Mouse (Mus musculus): ENCODE measurements around the gene Ech1.

Ech1 gene

DNA sequence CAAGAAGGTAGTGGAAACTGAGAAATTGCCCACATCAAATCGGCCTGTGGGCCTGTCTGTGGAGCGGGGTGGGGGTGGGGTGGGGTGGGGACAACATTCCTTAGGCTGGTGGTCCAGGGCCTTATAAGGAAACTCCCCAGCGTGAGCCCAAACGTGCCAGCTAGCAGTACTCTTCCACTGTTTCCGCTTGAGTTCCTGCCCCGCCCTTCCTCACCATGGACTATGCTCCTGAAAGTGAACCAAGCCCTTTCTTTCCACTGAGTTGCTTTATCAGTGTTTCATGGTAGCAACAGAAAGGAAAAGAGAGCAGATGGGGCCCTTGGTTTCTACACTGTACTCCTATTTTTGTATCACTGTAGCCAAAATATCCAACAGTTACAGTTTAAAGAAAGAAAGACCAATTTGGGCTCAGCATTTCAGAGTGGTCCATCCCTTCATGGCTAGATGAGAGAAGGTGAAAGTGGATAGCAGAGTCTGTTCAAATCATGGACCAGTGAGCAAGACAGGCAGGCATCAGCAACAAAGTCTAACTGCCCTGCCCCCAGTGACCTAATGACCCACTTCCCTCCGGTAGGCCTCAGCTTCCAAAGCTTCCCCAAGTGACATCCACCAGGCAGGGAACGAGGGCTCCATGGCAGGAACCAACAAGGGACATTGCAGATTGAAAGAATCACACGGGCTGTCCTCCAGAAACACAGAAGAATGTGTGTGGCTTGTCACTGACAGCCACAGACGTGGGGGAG is 22.0 kb upstream of the Ech1 start:
- DNase-seq (ENCODE audit: low read depth, low spot score), result peak; percentile 79

GRCm38 (mm10) chr7:28803756-28804155 is 21.3 kb upstream of the Ech1 start:
- no peak for DNase-seq (ENCODE audit: low read depth, low spot score)

- DNase-seq (ENCODE audit: low read depth, low spot score), result no peak
These were observed 18.1 kb upstream of the Ech1 start for GRCm38 (mm10) chr7:28806869-28807268.

DNA sequence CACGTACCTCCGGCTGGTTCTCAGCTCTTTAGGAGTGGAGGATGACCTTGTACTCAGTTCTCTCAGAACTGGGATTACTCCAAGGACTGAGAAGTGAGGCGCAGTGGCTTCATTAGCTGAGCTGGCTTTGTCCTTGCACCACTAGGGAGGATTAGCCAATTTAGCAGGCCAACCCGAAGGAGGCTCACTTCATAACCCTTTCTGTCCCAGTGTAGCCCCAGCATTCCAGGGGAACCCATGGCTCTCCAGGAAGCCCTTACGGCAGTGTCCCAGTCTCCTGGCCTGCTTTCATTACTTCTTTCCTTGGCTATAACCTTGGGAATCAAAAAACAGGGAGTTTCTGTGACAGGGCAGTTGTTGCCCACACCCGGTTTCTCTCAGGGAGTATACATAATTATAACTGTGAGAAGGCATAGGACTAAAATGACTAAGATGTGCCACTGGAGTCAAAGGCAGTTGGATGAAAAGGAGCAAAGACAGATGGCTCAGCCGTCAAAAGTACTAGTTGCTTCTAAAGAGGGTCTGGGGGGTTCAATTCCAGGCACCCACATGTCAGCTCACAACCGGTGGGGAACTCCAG is 17.3 kb upstream of the Ech1 start:
- DNase-seq (ENCODE audit: low read depth, low spot score), result no peak

GRCm38 (mm10) chr7:28808221-28808941 is 16.6 kb upstream of the Ech1 start, which contains the start of gene Hnrnpl:
Gene Hnrnpl, plus strand, starts transcription at chr7:28808541.
- DNase-seq (ENCODE audit: low read depth, low spot score), result peak; percentile 61

- DNase-seq (ENCODE audit: low read depth, low spot score), result peak; percentile 91
These were observed 16.0 kb upstream of the Ech1 start for GRCm38 (mm10) chr7:28808957-28809393.

- peak; percentile 73 for DNase-seq (ENCODE audit: low read depth, low spot score)
These were observed 15.5 kb upstream of the Ech1 start for GRCm38 (mm10) chr7:28809401-28810089.

DNA sequence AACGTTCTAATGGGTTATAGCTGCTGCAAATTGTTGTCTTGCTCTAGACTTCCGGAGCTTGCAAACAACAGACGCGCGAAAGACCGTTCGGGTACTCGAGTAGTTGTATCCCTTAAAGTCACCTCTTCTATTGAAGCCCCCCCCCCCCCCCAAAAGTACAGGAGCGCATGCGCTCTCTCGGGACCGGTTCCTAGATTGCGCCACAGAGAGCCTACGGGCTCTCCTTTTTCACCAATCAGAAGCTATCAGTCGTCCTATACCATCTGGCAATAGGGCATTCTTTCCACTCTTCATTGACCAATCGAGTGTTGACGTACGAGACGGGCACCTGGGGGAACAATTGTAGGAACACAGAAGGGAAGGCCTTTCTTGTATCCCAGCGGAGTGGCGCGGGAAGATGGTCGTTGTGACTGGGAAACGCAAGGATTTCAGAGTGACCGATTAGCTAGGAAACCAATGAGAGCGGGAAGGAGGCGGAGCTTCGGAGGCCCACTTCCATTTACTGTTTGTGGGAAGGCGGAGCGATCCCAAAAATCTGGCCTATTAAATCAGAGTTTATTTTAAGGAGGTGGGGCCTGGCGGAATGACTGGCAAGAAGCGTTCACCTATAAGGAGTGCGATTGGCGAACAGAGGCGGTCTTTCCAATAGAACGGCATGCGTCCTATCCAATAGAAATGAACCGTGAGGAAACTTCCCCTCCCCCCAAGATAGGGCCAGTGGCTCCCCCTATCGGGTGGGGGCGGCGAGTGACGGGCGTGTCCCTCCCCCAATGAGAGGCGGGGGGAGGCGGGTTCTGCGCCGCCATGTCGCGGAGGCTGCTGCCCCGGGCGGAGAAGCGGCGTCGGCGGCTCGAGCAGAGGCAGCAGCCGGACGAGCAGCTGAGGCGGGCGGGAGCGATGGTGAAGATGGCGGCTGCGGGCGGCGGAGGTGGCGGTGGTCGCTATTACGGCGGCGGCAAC is 14.6 kb upstream of the Ech1 start:
- peak; percentile 100 for DNase-seq (ENCODE audit: low read depth, low spot score)

DNA sequence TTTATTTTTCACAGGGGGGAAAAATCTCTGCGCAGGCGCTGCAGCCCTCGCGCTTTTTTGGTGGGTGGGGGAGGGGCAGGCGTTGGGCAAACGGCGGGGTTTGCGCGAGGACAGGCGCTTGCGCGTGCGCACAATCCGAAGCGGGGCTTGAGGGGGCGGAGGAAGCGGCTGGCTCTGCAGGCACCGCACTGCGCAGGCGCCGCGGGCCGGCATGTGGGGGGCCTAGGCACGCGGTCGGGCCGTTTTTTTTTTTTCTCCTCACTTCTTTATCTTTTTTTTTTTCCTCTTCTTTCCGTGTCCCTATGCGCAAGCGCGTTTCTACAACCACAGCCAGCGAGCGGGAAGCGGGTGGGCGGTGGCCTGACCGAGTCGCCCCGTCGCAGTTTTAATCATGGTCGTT is 13.8 kb upstream of the Ech1 start:
- peak; percentile 96 for DNase-seq (ENCODE audit: low read depth, low spot score)

GRCm38 (mm10) chr7:28811640-28812275 is 13.3 kb upstream of the Ech1 start:
- DNase-seq (ENCODE audit: low read depth, low spot score), result no peak

- no peak for DNase-seq (ENCODE audit: low read depth, low spot score)
These were observed 12.6 kb upstream of the Ech1 start for GRCm38 (mm10) chr7:28812436-28812835.

DNA sequence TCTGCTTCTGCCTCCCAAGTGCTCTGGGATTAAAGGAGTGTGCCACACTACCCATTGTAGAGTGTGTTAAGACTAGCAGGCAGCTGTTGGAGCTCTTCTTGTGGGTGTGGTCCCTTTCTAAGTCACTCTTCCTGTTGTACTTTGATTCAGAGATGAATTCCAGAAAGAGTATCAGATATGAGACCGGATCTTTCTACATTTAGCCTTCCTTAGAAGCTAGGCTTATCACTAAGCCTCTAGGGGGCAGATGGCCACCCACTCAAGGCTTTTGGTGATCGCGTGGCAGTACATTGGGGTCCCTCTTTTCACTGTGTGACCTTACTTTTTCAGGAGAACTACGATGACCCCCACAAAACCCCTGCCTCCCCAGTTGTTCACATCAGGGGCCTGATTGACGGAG is 12.1 kb upstream of the Ech1 start:
- DNase-seq (ENCODE audit: low read depth, low spot score), result no peak

- DNase-seq (ENCODE audit: low read depth, low spot score), result no peak
These were observed 10.5 kb upstream of the Ech1 start for GRCm38 (mm10) chr7:28814306-28815034.

DNA sequence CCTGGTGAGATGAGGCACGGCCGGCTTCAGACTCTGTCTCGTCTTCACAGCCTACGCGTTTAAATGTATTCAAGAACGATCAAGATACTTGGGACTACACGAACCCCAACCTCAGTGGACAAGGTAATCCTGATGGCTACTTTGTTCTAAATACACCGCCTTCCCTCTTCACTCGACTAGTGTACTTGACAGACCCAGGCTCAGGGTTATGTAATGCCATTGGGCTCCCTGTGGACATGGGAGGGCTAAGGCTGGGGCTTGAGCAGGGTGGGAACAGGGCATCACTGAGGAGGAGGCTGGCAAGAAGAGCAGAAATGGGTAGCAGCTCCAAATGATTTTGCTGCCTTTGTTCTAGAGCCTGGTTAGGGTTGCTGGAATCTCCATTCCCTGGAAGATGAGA is 9.8 kb upstream of the Ech1 start:
- DNase-seq (ENCODE audit: low read depth, low spot score), result no peak

DNA sequence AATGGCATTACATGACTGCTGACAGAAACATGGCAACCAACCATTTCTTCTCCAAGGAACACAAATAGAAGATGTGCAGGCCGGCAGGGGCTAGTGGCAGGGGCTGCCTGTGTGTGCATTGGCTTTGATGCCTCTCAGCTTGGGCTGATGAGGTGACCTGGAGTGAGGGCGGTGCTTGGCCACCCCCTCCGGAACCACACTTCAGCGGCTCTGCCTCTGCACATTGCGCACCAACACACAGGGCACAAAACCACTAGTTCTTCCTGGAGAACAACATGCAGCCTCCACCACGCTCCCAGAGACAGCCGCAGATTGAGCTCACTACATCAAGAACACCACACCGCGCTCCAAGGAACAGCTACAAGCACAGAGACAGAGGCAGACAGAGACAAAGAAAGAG is 8.8 kb upstream of the Ech1 start:
- DNase-seq (ENCODE audit: low read depth, low spot score), result no peak

GRCm38 (mm10) chr7:28816920-28817319 is 8.1 kb upstream of the Ech1 start:
- DNase-seq (ENCODE audit: low read depth, low spot score), result no peak

DNA sequence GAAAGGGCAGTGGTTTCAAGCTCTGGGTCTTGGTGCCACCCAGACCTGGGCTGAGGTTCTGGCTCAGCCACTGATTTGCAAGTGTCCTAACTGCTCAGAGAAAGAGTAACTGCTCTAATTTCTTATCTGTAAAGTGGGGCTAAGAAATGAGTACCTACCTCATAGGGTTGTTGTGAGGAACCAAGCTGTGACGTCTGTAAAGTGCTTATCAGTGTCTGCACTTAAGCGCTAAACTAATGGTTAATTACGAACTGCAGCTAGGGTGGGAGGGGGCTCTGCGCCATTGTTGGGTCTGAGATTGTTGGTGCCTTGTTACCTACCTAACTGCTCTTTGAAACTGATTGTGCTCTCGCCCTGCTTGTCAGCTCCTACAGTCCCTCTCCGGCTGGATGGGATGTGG is 7.5 kb upstream of the Ech1 start:
- DNase-seq (ENCODE audit: low read depth, low spot score), result no peak

DNA sequence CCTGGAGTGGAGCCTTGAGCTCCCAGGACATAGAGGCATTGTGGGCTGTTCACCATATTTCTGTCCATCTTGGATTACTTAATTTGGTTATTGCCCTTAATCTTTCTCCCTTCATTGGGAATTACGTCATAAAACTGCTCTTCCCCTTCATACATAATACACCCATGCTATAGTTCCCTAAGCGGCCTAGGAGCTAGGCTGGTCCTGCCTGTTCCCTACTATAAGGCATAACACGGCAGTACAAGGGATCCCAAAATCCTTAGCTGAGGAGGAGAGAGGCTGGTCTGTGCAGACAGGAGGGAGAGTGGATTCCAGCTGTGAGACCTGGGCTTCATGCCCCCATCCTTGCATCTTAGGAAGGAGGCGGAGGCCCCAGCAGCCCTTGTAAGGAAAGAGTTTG is 7.1 kb upstream of the Ech1 start:
- DNase-seq (ENCODE audit: low read depth, low spot score), result no peak

DNA sequence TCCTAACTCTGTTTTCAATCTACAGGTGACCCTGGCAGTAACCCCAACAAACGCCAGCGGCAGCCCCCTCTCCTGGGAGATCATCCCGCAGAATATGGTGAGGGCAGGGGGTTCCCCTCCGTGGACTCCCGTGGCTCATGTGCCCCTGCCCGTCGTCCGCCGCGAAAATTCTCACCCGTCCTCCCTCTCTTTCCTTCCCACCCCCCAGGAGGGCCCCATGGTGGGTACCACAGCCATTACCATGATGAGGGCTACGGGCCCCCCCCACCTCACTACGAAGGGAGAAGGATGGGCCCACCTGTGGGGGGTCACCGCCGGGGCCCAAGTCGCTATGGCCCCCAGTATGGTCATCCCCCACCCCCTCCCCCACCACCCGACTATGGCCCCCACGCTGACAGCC is 6.6 kb upstream of the Ech1 start:
- no peak for DNase-seq (ENCODE audit: low read depth, low spot score)
